Mouse (Mus musculus) hindbrain, embryonic 14.5 days (tissue): Measurements from ENCODE around the gene Mgat4a. TPM values are rescaled to one million over a fixed set of nuclear protein-coding genes. Genes with fewer than 3 reads are reported as not detected.

Source experiments
- ATAC-seq: fragments of 200-750 bp; cut with Nextera tagmentation; 2 replicates; pipeline ENCODE4 v1.8.0; 2017; ENCODE audit warnings: moderate number of reproducible peaks, mild to moderate bottlenecking, moderate TSS enrichment, moderate library complexity; ENCODE audit not compliant: low FRiP score
- DNase-seq: peaks from one replicate; pipeline ENCODE4 v3.0.0-alpha.2; 2015; ENCODE audit warnings: low spot score
- H3K27ac ChIP-seq: fragments of 300-500 bp; sonication (generic); 2 replicates; pipeline ENCODE4 v1.5.1; 2014; ENCODE audit warnings: mild to moderate bottlenecking, moderate library complexity
- H3K27me3 ChIP-seq: fragments of 300-500 bp; sonication (generic); 2 replicates; pipeline ENCODE4 v1.6.1; 2014; ENCODE audit warnings: mild to moderate bottlenecking, low read length, mixed read lengths; ENCODE audit not compliant: control insufficient read depth, insufficient read depth
- H3K36me3 ChIP-seq: fragments of 300-500 bp; sonication (generic); replicated peaks from 2 replicates; pipeline ENCODE4 v1.6.1; 2014; ENCODE audit not compliant: control insufficient read depth, insufficient read depth
- H3K4me1 ChIP-seq: fragments of 300-500 bp; sonication (generic); replicated peaks from 2 replicates; pipeline ENCODE4 v1.6.1; 2014; ENCODE audit warnings: antibody characterized with exemption, low read length, mixed read lengths; ENCODE audit not compliant: control insufficient read depth, insufficient read depth
- H3K4me2 ChIP-seq: fragments of 300-500 bp; sonication (generic); replicated peaks from 2 replicates; pipeline ENCODE4 v1.6.1; 2014; ENCODE audit warnings: mild to moderate bottlenecking, moderate library complexity
- H3K4me3 ChIP-seq: fragments of 300-500 bp; sonication (generic); replicated peaks from 2 replicates; pipeline ENCODE4 v1.5.1; 2014; ENCODE audit warnings: mild to moderate bottlenecking, low read length
- H3K9ac ChIP-seq: fragments of 300-500 bp; sonication (generic); 2 replicates; pipeline ENCODE4 v1.6.1; 2014
- H3K9me3 ChIP-seq: fragments of 300-500 bp; sonication (generic); 2 replicates; pipeline ENCODE4 v1.6.1; 2016; ENCODE audit warnings: low read length; ENCODE audit not compliant: control insufficient read depth
- WGBS: fragments of 180-500 bp; shearing (Covaris S2); extraction: QIAGEN DNeasy Blood & Tissue Kit; methylation state at CpG from one replicate; pipeline ENCODE4 v1.1.7; 2014; 5-methylcytosine and 5-hydroxymethylcytosine counted together
- polyA plus RNA-seq: library from polyadenylated mRNA; unstranded; fragments of >200 nt; fragmentation: Nextera tagmentation; extraction: Ambion mirVana; gene quantifications from 2 replicates; pipeline ENCODE4 v1.2.1, GENCODE M21; 2014

Mgat4a gene
- polyA plus RNA-seq, 1 experiment from 2014 or later, result 11.0 TPM

DNA sequence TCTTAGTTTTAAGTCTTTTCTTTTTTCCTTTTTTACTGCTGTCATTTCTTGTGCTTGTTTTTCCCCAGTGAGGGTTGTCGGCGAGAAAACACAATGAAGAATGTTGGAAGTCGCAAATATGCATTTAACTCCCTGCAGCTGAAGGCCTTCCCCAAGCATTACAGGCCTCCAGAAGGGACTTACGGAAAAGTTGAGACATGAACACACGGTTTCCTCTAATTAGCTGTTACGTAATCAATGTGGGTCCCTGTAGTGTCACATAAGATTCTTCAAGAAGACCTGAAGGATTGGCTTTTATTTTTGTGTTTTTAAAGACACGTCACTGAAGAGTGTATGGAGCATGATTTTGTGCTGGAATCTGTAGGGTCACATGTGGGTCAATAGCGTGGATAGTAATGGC is 132.8 kb downstream of the Mgat4a start:
- no peak overlapping the region for H3K4me3 ChIP-seq
- no peaks in the 10 kb centered on the region for H3K4me1 ChIP-seq
- no peak overlapping the region for H3K9ac ChIP-seq
- no peaks in the 10 kb centered on the region for H3K27me3 ChIP-seq
- H3K4me2 ChIP-seq, result no peak overlapping the region
- peaks cover 39% of the 10 kb centered on the region for H3K36me3 ChIP-seq
- no peaks in the 10 kb centered on the region for H3K9me3 ChIP-seq
- no peak overlapping the region for H3K27ac ChIP-seq
- no peak for DNase-seq
- 90% methylated on average over 8 of the region's 8 CpGs for WGBS
- ATAC-seq, result no peak

DNA sequence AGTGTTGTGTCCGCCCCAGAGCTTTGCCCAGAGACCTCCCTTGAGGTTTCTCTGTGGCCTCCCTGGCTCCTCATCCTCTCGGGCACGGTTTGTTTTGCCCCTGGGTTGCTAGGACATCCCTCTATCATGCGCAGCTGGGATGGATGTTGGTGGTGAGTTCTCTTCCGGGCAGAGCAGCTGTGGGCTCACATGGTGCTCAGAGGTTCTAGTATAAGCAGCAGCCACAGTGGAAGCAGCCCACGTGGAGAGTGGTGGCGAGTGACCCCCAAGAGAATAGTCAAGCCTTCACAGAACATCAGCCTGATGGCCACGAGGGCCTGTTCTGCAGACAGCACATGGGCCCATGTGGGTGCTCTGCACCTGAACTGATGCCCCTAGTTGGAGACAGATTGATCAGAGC is 133.6 kb downstream of the Mgat4a start:
- Histone ChIP-seq H3K9me3 (no peaks in the 10 kb centered on the region), H3K36me3 (peaks cover 43% of the 10 kb centered on the region), H3K4me2 (no peak overlapping the region), H3K4me1 (no peaks in the 10 kb centered on the region), H3K27ac (no peak overlapping the region), H3K4me3 (no peak overlapping the region), H3K27me3 (no peaks in the 10 kb centered on the region), H3K9ac (no peak overlapping the region)
- DNase-seq (no peak), ATAC-seq (no peak)
- WGBS, result 84% methylated on average over 8 of the region's 8 CpGs

DNA sequence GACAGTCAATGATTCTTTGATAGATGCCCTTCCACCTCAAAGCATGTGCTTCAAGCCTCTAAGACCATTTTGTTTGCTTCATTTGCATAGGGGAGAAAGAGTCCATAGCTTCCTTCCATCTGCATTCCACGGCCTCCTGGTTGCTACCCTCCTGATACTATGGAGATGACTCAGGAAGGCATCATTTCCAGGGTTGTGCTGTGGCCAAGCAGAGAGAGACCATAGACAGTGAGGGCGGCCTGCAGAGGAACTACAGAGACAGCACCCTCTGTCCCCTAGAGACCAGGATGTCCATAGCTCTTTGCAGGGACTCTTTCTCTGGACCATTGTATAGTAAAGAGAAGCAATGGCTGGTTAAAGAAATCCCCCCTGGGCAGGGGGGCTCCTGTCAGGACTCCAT is 135.7 kb downstream of the Mgat4a start:
- Histone ChIP-seq H3K4me1 (no peaks in the 10 kb centered on the region), H3K9me3 (no peaks in the 10 kb centered on the region), H3K27ac (no peak overlapping the region), H3K27me3 (no peaks in the 10 kb centered on the region), H3K9ac (no peak overlapping the region), H3K4me3 (no peak overlapping the region), H3K36me3 (peaks cover 54% of the 10 kb centered on the region), H3K4me2 (no peak overlapping the region)
- ATAC-seq (no peak; the same call in 1 of the 2 replicates), DNase-seq (no peak)
- 72% methylated on average over 2 of the region's 2 CpGs for WGBS

DNA sequence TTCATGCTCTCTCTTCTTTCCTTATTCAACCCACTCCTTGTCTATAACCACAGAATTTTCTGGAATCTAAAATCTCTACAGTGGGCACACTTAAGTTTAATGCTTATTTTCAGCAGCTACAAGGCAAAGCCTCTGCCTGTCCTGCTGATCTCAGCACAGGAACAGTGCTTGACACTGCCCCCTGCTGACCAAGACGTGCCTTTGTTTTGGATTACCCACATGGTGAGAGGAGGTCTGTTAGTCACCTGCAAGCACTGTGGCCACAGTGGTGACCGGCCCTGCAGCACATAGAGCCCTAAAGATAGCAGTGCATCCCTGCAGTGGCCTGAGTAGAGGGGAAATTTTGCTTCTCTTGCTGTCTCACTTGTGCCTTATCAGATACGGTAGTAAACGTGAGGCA is 139.1 kb downstream of the Mgat4a start:
- no peak overlapping the region for H3K27ac ChIP-seq
- H3K9ac ChIP-seq, result no peak overlapping the region
- H3K4me2 ChIP-seq, result no peak overlapping the region
- WGBS, result 58% methylated on average over 4 of the region's 4 CpGs
- peak; percentile 60 for DNase-seq
- H3K4me3 ChIP-seq, result no peak overlapping the region
- ATAC-seq, result no peak
- no peaks in the 10 kb centered on the region for H3K9me3 ChIP-seq
- H3K36me3 ChIP-seq, result peaks cover 72% of the 10 kb centered on the region
- H3K27me3 ChIP-seq, result no peaks in the 10 kb centered on the region
- H3K4me1 ChIP-seq, result no peaks in the 10 kb centered on the region

DNA sequence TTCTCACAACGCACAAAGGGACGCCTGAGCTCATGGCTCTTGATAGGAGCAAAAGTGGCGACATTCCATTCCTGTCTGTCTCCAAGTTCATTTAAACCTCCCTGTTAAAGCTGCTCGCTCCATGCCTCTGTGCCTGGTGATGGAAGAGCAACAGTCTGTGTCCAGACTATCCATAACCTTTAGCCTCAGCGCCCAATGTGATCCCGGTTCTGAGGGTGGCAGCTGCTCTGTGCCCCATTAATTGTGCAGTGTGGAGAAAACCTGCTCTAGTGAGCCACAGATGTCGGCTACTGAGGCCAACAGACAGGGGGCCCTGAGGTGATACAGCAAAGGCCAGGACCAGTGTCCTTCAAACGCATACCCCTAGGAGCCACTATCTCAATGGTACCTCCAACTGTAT is 141.1 kb downstream of the Mgat4a start:
- Histone ChIP-seq H3K27ac (no peak overlapping the region), H3K4me3 (no peak overlapping the region), H3K9ac (no peak overlapping the region), H3K4me2 (no peak overlapping the region), H3K4me1 (no peaks in the 10 kb centered on the region), H3K27me3 (no peaks in the 10 kb centered on the region), H3K36me3 (peaks cover 80% of the 10 kb centered on the region), H3K9me3 (no peaks in the 10 kb centered on the region)
- DNase-seq, result no peak
- 75% methylated on average over 8 of the region's 8 CpGs for WGBS
- no peak for ATAC-seq

DNA sequence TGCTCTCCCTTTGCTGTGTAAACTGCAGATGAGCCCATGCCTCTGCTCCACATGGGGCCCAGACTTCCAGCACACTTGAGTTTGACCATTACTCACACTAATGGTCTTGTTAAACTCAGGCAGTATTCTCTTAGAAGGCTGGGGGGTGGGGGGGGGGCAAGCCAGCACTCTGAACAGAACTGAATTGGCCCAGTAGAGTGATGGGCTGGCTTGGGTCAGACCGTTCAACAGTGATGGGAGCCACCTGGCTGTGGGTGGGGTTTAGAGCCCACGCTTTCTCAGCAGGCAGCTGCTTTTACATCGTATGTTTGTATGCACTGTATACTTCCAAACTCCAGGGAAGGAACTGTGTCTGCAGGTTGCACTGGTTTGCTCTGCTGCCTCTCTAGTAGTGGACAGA is 141.9 kb downstream of the Mgat4a start:
- Histone ChIP-seq H3K9ac (no peak overlapping the region), H3K27ac (no peak overlapping the region), H3K4me1 (no peaks in the 10 kb centered on the region), H3K36me3 (peaks cover 86% of the 10 kb centered on the region), H3K27me3 (no peaks in the 10 kb centered on the region), H3K4me3 (no peak overlapping the region), H3K9me3 (no peaks in the 10 kb centered on the region), H3K4me2 (no peak overlapping the region)
- 62% methylated on average over 3 of the region's 3 CpGs for WGBS
- ATAC-seq (no peak), DNase-seq (no peak)

DNA sequence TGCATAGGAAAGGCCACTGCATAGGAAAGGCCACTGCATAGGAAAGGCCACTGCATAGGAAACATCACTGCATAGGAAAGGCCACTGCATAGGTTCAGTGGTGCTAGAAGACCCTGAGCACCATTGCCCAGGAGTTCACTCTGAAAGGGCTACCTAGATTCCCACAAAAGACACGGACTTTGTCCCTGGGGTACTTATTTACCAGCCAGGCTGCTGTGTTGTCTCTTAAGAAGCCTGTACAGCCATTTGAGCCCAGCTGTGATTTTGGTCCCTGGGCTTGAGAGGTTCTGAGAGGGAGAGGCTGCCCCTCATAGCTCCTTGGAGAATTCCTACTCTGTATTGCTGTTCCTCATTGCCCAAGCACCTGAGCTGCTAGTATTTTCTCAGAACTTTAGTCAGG is 144.3 kb downstream of the Mgat4a start:
- H3K4me2 ChIP-seq, result no peak overlapping the region
- no peaks in the 10 kb centered on the region for H3K9me3 ChIP-seq
- H3K4me1 ChIP-seq, result no peaks in the 10 kb centered on the region
- H3K4me3 ChIP-seq, result no peak overlapping the region
- WGBS, result 72% methylated on average over 1 of the region's 1 CpGs
- ATAC-seq (no peak), DNase-seq (no peak)
- peaks cover 84% of the 10 kb centered on the region for H3K36me3 ChIP-seq
- H3K27ac ChIP-seq, result no peak overlapping the region
- H3K9ac ChIP-seq, result no peak overlapping the region
- no peaks in the 10 kb centered on the region for H3K27me3 ChIP-seq

DNA sequence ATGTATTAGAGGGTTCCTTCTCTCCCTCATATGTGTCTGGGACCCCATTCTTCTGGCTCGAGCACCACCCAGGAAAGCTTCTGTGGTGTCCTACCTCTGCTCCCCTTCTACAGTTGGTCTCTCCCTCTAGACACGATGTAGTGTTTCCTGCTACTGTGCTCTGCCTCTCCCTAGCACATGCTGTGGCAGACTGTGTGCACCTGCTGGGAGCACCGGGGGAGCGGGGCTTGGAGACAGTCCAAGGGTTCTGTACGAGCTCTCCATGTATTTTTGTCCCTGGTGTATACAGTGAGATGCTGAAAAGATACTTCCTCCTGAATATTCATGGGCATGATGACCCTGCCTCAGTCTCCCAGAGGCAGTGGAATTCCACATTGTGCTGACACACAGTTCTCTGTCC is 147.6 kb downstream of the Mgat4a start:
- Histone ChIP-seq H3K9ac (no peak overlapping the region), H3K36me3 (peaks cover 81% of the 10 kb centered on the region), H3K4me3 (no peak overlapping the region), H3K9me3 (no peaks in the 10 kb centered on the region), H3K4me2 (no peak overlapping the region), H3K27me3 (no peaks in the 10 kb centered on the region), H3K27ac (no peak overlapping the region), H3K4me1 (no peaks in the 10 kb centered on the region)
- ATAC-seq (no peak), DNase-seq (no peak)
- WGBS, result 68% methylated on average over 5 of the region's 5 CpGs

Other genes with a start within 250 kb of the Mgat4a start
- 63.7 and 64.3 TPM in 2 replicates for gene Inpp4a, start 241.2 kb downstream of the Mgat4a start, polyA plus RNA-seq
- gene Coa5, start 110.9 kb downstream of the Mgat4a start, polyA plus RNA-seq, result 69.3 and 76.4 TPM in 2 replicates
- 124 and 126 TPM in 2 replicates for gene Unc50, start 110.9 kb downstream of the Mgat4a start, polyA plus RNA-seq
- gene 2010300C02Rik, start 179.1 kb upstream of the Mgat4a start, polyA plus RNA-seq, result 2.5 and 3.4 TPM in 2 replicates